Mouse (Mus musculus) lung, postnatal 36 days (tissue): ENCODE results near the gene Phf6.
"Not testable (repeated sequence)": the region's sequence is repeated elsewhere in the genome, so short reads cannot be mapped to it uniquely, and the experiment has no call there.

Experiments
- DNase-seq: peaks from one replicate; pipeline ENCODE4 v3.0.0; 2022; ENCODE audit warnings: mixed read lengths

Phf6 gene

GRCm38 (mm10) chrX:52911587-52912371, at the start of gene Phf6:
Phf6 (plus strand) TSS chrX:52912266.
- peak; percentile 92 for DNase-seq

GRCm38 (mm10) chrX:52864126-52864525, 47.9 kb upstream of the Phf6 start:
- DNase-seq = peak; percentile 46

- not testable (repeated sequence) for DNase-seq
Measured at GRCm38 (mm10) chrX:52898486-52898885, 13.6 kb upstream of the Phf6 start.

- DNase-seq = no peak
Measured at GRCm38 (mm10) chrX:52912372-52912728, 284 bp downstream of the Phf6 start.

GRCm38 (mm10) chrX:52912826-52913701, 998 bp downstream of the Phf6 start:
- DNase-seq = no peak

- DNase-seq = no peak
Measured at GRCm38 (mm10) chrX:52913856-52914255, 1.8 kb downstream of the Phf6 start.

GRCm38 (mm10) chrX:52914705-52915104, 2.6 kb downstream of the Phf6 start:
- no peak for DNase-seq

- no peak for DNase-seq
Measured at GRCm38 (mm10) chrX:52916516-52916915, 4.5 kb downstream of the Phf6 start.

GRCm38 (mm10) chrX:52926726-52927125, 14.7 kb downstream of the Phf6 start:
- no peak for DNase-seq

GRCm38 (mm10) chrX:52928883-52929282, 16.8 kb downstream of the Phf6 start:
- peak; percentile 13 for DNase-seq

GRCm38 (mm10) chrX:52929779-52930178, 17.7 kb downstream of the Phf6 start:
- no peak for DNase-seq

- no peak for DNase-seq
Measured at GRCm38 (mm10) chrX:52930191-52930590, 18.1 kb downstream of the Phf6 start.

- DNase-seq = no peak
Measured at GRCm38 (mm10) chrX:52932161-52932560, 20.1 kb downstream of the Phf6 start.

- DNase-seq = no peak
Measured at GRCm38 (mm10) chrX:52934496-52934895, 22.4 kb downstream of the Phf6 start.

GRCm38 (mm10) chrX:52945509-52945908, 33.4 kb downstream of the Phf6 start:
- DNase-seq = no peak

- DNase-seq = peak; percentile 37
Measured at GRCm38 (mm10) chrX:52949713-52950112, 37.6 kb downstream of the Phf6 start.

GRCm38 (mm10) chrX:52956942-52957341, 44.9 kb downstream of the Phf6 start:
- DNase-seq = no peak

- DNase-seq = no peak
Measured at GRCm38 (mm10) chrX:52961559-52962110, 49.6 kb downstream of the Phf6 start.

- DNase-seq = no peak
Measured at GRCm38 (mm10) chrX:52965149-52965548, 53.1 kb downstream of the Phf6 start.

GRCm38 (mm10) chrX:52971211-52972006, 59.3 kb downstream of the Phf6 start:
- peak; percentile 73 for DNase-seq

- no peak for DNase-seq
Measured at GRCm38 (mm10) chrX:52972129-52972528, 60.1 kb downstream of the Phf6 start.

- DNase-seq = no peak
Measured at GRCm38 (mm10) chrX:52972680-52973079, 60.6 kb downstream of the Phf6 start.

GRCm38 (mm10) chrX:52978576-52978975, 66.5 kb downstream of the Phf6 start:
- no peak for DNase-seq
